Mouse (Mus musculus) heart, adult 2 months (tissue): ENCODE measurements around the gene Pcid2. TPM values are rescaled to one million over a fixed set of nuclear protein-coding genes. Genes with fewer than 3 reads are reported as not detected.
A peak's percentile ranks its signal among the peaks of the same experiment; 100 is the strongest.

Experiments
- DNase-seq, 2 experiments: peaks; one replicate each; pipeline ENCODE4 v3.0.0; 2021
- H3K27ac ChIP-seq: fragments of 200-600 bp; 2 replicates; pipeline ENCODE4 v1.8.1; 2022
- H3K27me3 ChIP-seq: fragments of 200-500 bp; 2 replicates; pipeline ENCODE4 v1.6.1; 2012; ENCODE audit warnings: mild to moderate bottlenecking, low read length, inconsistent platforms, mixed read lengths; ENCODE audit not compliant: control insufficient read depth, insufficient read depth
- H3K36me3 ChIP-seq: fragments of 200-500 bp; 2 replicates; pipeline ENCODE4 v1.6.1; 2012; ENCODE audit warnings: low read length, inconsistent platforms; ENCODE audit not compliant: control insufficient read depth, insufficient read depth
- H3K4me1 ChIP-seq: fragments of 200-500 bp; 2 replicates; pipeline ENCODE4 v1.6.1; 2011; ENCODE audit warnings: low read length; ENCODE audit not compliant: control insufficient read depth, insufficient read depth
- H3K4me3 ChIP-seq: fragments of 200-600 bp; 2 replicates; pipeline ENCODE4 v1.8.1; 2022
- H3K79me2 ChIP-seq: fragments of 200-500 bp; replicated peaks from 2 replicates; pipeline ENCODE4 v1.6.1; 2012; ENCODE audit warnings: mild to moderate bottlenecking, inconsistent platforms, low read length, moderate library complexity, mixed read lengths; ENCODE audit not compliant: control insufficient read depth, insufficient read depth
- H3K9ac ChIP-seq: fragments of 200-500 bp; 2 replicates; pipeline ENCODE4 v1.6.1; 2012; ENCODE audit warnings: low read depth, mild to moderate bottlenecking, control low read depth, inconsistent platforms, low read length, mixed read lengths
- CTCF ChIP-seq: fragments of 200-600 bp; IDR thresholded peaks from 2 replicates; pipeline ENCODE4 v1.8.1; 2022; ENCODE audit warnings: antibody characterized with exemption, mild to moderate bottlenecking, moderate library complexity
- EP300 ChIP-seq: fragments of 200-500 bp; IDR thresholded peaks from 2 replicates; pipeline ENCODE4 v1.6.1; 2011; ENCODE audit warnings: low read depth, low read length, control low read depth; ENCODE audit not compliant: insufficient read depth
- POLR2A ChIP-seq: fragments of 200-500 bp; IDR thresholded peaks from 2 replicates; pipeline ENCODE4 v1.6.1; 2011; ENCODE audit warnings: mild to moderate bottlenecking, low read depth, low read length, control low read depth; ENCODE audit not compliant: insufficient read depth
- whole genome bisulfite sequencing: fragments of 180-500 bp; shearing (Covaris S2); methylation state at CpG from one replicate; pipeline ENCODE4 v1.1.7; 2018; 5-methylcytosine and 5-hydroxymethylcytosine counted together
- intact Hi-C: fragments of 180-260 bp; cut with DNase I; formaldehyde crosslinking; loops from one replicate; pipeline ENCODE4 v1.15.1; 2025
- microRNA-seq, 2 experiments: library from miRNA; unstranded; fragments of <30 nt; microRNA quantifications; one replicate each; pipeline ENCODE4 v1.2.0; 2021
- polyA plus RNA-seq: library from polyadenylated mRNA; depleted of rRNA; stranded (reverse); fragments of >200 nt; gene quantifications from 2 replicates; pipeline ENCODE4 v1.2.3, GENCODE M21; 2012; rRNA removed
- total RNA-seq, 2 experiments: library from RNA; stranded (reverse); gene quantifications; 2 replicates each; pipeline ENCODE4 v1.2.3; 2021

Pcid2 gene
- total and polyA plus RNA-seq, 3 experiments, result 8.2 to 12.9 (median 10.3) TPM

- Histone ChIP-seq H3K79me2 (no peaks in the 10 kb centered on the region), H3K36me3 (no peaks in the 10 kb centered on the region), H3K27me3 (no peaks in the 10 kb centered on the region), H3K9ac (no peak overlapping the region), H3K4me1 (no peaks in the 10 kb centered on the region; the same call in 1 of the 2 replicates), H3K27ac (no peak overlapping the region), H3K4me3 (no peak overlapping the region)
- 84% methylated on average over 4 of the region's 4 CpGs for WGBS
- DNase-seq, result no peak
- intact Hi-C loops, result no loop called here
- TF ChIP-seq POLR2A, result no peak
These were observed 63.8 kb downstream of the Pcid2 start for GRCm38 (mm10) chr8:13041459-13041858.

DNA sequence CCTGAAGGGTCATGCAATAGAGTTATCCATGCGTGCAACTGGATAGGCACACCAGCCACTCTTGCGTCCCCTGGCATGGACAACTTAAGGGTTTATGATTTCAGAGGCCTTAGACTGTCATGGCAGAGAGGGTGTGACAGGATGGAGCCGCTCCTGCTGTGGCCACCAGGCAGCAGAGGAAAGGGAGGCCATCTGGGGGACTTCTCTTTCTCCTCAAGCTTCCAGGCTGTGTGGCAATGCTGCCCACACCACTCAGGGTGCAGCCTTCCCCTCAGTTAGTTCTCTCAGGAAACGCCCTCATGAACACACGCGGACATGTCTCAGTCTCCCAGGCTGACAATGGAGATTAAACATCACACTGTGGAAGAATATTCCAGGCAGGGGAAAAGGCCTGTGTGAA is 66.2 kb downstream of the Pcid2 start:
- no peaks in the 10 kb centered on the region for H3K27me3 ChIP-seq
- intact Hi-C loops, result loop anchor here (5.0 kb wide), 1 partner anchor 152 kb away; no protein-coding TSS in a partner anchor
- H3K4me3 ChIP-seq, result no peak overlapping the region
- no peak for TF ChIP-seq EP300
- no peak overlapping the region for H3K27ac ChIP-seq
- H3K9ac ChIP-seq, result no peak overlapping the region
- H3K79me2 ChIP-seq, result no peaks in the 10 kb centered on the region
- no peaks in the 10 kb centered on the region for H3K36me3 ChIP-seq
- DNase-seq, result no peak
- 75% methylated on average over 6 of the region's 6 CpGs for WGBS
- no peaks in the 10 kb centered on the region; the same call in 1 of the 2 replicates for H3K4me1 ChIP-seq

- H3K79me2 ChIP-seq, result no peaks in the 10 kb centered on the region
- no peak overlapping the region for H3K4me3 ChIP-seq
- TF ChIP-seq EP300 (no peak), POLR2A (no peak), CTCF (no peak)
- DNase-seq, result no peak
- H3K9ac ChIP-seq, result no peak overlapping the region
- H3K27ac ChIP-seq, result no peak overlapping the region
- no peaks in the 10 kb centered on the region for H3K27me3 ChIP-seq
- H3K36me3 ChIP-seq, result no peaks in the 10 kb centered on the region
- no peaks in the 10 kb centered on the region; the same call in 1 of the 2 replicates for H3K4me1 ChIP-seq
- 31% methylated on average over 5 of the region's 5 CpGs for WGBS
- intact Hi-C loops, result loop anchor here (5.0 kb wide), 1 partner anchor 150 kb away; no protein-coding TSS in a partner anchor
These were observed 67.7 kb downstream of the Pcid2 start for GRCm38 (mm10) chr8:13037569-13037968.

- Histone ChIP-seq H3K4me1 (no peaks in the 10 kb centered on the region; the same call in 1 of the 2 replicates), H3K4me3 (no peak within 1 kb of the TSS), H3K9ac (no peak within 1 kb of the TSS), H3K27ac (no peak within 1 kb of the TSS), H3K36me3 (no peaks in the 10 kb centered on the region), H3K27me3 (no peaks in the 10 kb centered on the region), H3K79me2 (no peaks in the 10 kb centered on the region)
- intact Hi-C loops, result loop anchor here (5.0 kb wide), 1 partner anchor 150 kb away; no protein-coding TSS in a partner anchor
- TF ChIP-seq CTCF (no peak), POLR2A (no peak), EP300 (no peak)
- 57% methylated on average over 7 of the region's 7 CpGs for WGBS
- peak in 1 of 2 experiments; percentile 13 for DNase-seq
These were observed 68.2 kb downstream of the Pcid2 start, which contains the start of gene F10 for GRCm38 (mm10) chr8:13037015-13037414. F10 (plus strand) TSS chr8:13037308.

DNA sequence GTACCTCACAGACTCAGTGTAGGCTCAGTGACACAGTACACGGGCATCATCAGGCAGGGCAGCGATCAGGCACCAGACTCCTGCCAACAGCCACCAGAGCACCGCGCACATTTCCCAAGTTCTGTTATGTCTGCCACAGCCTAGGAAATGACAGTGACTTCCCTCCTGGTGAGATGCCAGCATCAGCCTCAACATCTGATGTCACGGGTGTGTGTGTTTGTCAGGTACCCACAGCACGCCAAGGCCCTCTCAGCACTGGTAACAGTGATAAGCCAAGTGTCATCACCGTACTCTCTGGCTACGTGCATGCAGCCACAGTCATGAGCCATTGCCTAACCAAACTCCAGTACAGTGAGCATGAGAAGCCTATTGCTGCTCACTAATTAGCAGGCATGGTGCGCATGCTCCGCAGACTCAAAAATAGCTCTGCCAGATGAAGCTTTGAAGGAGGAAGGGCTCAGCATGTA is 68.9 kb downstream of the Pcid2 start:
- 51% methylated on average over 10 of the region's 10 CpGs for WGBS
- intact Hi-C loops, result loop anchor here (5.0 kb wide), 1 partner anchor 149 kb away; no protein-coding TSS in a partner anchor

GRCm38 (mm10) chr8:13028482-13028881 is 76.8 kb downstream of the Pcid2 start:
- WGBS, result 53% methylated on average over 5 of the region's 5 CpGs
- H3K79me2 ChIP-seq, result no peaks in the 10 kb centered on the region
- H3K27me3 ChIP-seq, result no peaks in the 10 kb centered on the region
- H3K4me3 ChIP-seq, result no peak overlapping the region
- no peak overlapping the region for H3K9ac ChIP-seq
- H3K36me3 ChIP-seq, result no peaks in the 10 kb centered on the region
- H3K4me1 ChIP-seq, result no peaks in the 10 kb centered on the region; the same call in 1 of the 2 replicates
- no peak for DNase-seq
- intact Hi-C loops, result no loop called here
- H3K27ac ChIP-seq, result no peak overlapping the region
- TF ChIP-seq POLR2A, result no peak
- TF ChIP-seq CTCF, result no peak
- no peak for TF ChIP-seq EP300

More for the DNA sequence above, 68.9 kb downstream of the Pcid2 start:
- TF ChIP-seq CTCF (no peak), EP300 (no peak), POLR2A (no peak)
- Histone ChIP-seq H3K36me3 (no peaks in the 10 kb centered on the region), H3K9ac (no peak overlapping the region), H3K4me1 (no peaks in the 10 kb centered on the region; the same call in 1 of the 2 replicates), H3K27ac (no peak overlapping the region), H3K79me2 (no peaks in the 10 kb centered on the region), H3K27me3 (no peaks in the 10 kb centered on the region), H3K4me3 (no peak overlapping the region)
- DNase-seq, result peak in 1 of 2 experiments; percentile 24

DNA sequence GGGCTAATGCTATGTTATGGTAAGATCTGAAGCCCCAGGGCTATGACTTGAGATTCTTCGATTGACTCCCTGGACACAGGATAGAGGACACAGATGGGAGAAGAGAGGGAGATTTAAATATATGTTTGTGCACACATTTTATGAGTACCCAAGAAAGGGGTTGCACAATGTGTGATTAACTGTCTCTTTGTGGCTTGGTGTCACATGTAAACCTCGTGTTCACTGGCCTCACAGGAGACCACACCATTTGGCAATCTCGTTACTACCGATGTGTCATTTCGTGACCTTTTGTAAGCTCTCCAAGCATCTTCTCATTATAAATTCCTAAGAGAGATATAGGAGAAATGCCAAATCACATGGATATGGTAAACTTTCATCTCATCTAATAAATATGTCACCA is 77.6 kb downstream of the Pcid2 start:
- no peak for TF ChIP-seq POLR2A
- TF ChIP-seq CTCF, result no peak
- TF ChIP-seq EP300, result no peak
- H3K4me1 ChIP-seq, result no peaks in the 10 kb centered on the region; the same call in 1 of the 2 replicates
- no peaks in the 10 kb centered on the region for H3K27me3 ChIP-seq
- 78% methylated on average over 5 of the region's 5 CpGs for WGBS
- H3K4me3 ChIP-seq, result no peak overlapping the region
- H3K79me2 ChIP-seq, result no peaks in the 10 kb centered on the region
- no peaks in the 10 kb centered on the region for H3K36me3 ChIP-seq
- H3K9ac ChIP-seq, result no peak overlapping the region
- intact Hi-C loops, result no loop called here
- no peak overlapping the region for H3K27ac ChIP-seq
- DNase-seq, result no peak

Small RNA genes lying within 50 kb of the gene (microRNA-seq; reads per million reads assigned to microRNA genes)
- gene Mir7065, result 0 to 0.39 reads per million in 2 experiments

Other genes with a start within 250 kb of the Pcid2 start
- 100 to 1,000 TPM in 1 of 2 experiments, 10 to 100 TPM in 1; 58.4 to 104 TPM for gene Mcf2l, start 231.7 kb downstream of the Pcid2 start, total RNA-seq
- gene Mcf2l, start 231.7 kb downstream of the Pcid2 start, polyA plus RNA-seq, result 30.3 and 40.2 TPM in 2 replicates
- under 1 TPM; 0.21 to 0.45 TPM for gene F7, start 79.4 kb downstream of the Pcid2 start, total RNA-seq
- gene F7, start 79.4 kb downstream of the Pcid2 start, polyA plus RNA-seq, result 0.21 and 0.38 TPM in 2 replicates
- under 1 TPM; 0.60 to 0.96 TPM for gene F10, start 68.2 kb downstream of the Pcid2 start, total RNA-seq
- gene F10, start 68.2 kb downstream of the Pcid2 start, polyA plus RNA-seq, result 0.33 and 0.47 TPM in 2 replicates
- not detected for gene Proz, start 44.5 kb downstream of the Pcid2 start, total RNA-seq
- 0.20 TPM in 1 of 2 replicates, not detected in the other for gene Proz, start 44.5 kb downstream of the Pcid2 start, polyA plus RNA-seq
- 10 to 100 TPM; 68.5 to 76.0 TPM for gene Cul4a, start 162 bp upstream of the Pcid2 start, total RNA-seq
- 35.0 and 71.0 TPM in 2 replicates for gene Cul4a, start 162 bp upstream of the Pcid2 start, polyA plus RNA-seq
- 100 to 1,000 TPM; 406 to 437 TPM for gene Lamp1, start 53.7 kb upstream of the Pcid2 start, total RNA-seq
- 462 and 645 TPM in 2 replicates for gene Lamp1, start 53.7 kb upstream of the Pcid2 start, polyA plus RNA-seq
- 1 to 10 TPM; 3.9 to 5.1 TPM for gene Grtp1, start 95.2 kb upstream of the Pcid2 start, total RNA-seq
- 3.8 and 5.6 TPM in 2 replicates for gene Grtp1, start 95.2 kb upstream of the Pcid2 start, polyA plus RNA-seq
- 100 to 1,000 TPM; 587 to 599 TPM for gene Adprhl1, start 148.7 kb upstream of the Pcid2 start, total RNA-seq
- 371 and 464 TPM in 2 replicates for gene Adprhl1, start 148.7 kb upstream of the Pcid2 start, polyA plus RNA-seq
- 10 to 100 TPM; 63.1 to 64.6 TPM for gene Dcun1d2, start 182.7 kb upstream of the Pcid2 start, total RNA-seq
- gene Dcun1d2, start 182.7 kb upstream of the Pcid2 start, polyA plus RNA-seq, result 52.1 and 74.2 TPM in 2 replicates
- 10 to 100 TPM; 24.4 to 29.4 TPM for gene Tmco3, start 182.7 kb upstream of the Pcid2 start, total RNA-seq
- gene Tmco3, start 182.7 kb upstream of the Pcid2 start, polyA plus RNA-seq, result 29.1 and 30.0 TPM in 2 replicates
- gene Tfdp1, start 233.3 kb upstream of the Pcid2 start, total RNA-seq, result 10 to 100 TPM; 35.1 to 41.7 TPM
- 19.3 and 40.8 TPM in 2 replicates for gene Tfdp1, start 233.3 kb upstream of the Pcid2 start, polyA plus RNA-seq